Mouse (Mus musculus): Measurements from ENCODE around the gene Tnni2. TPM values are rescaled to one million over a fixed set of nuclear protein-coding genes. Genes with fewer than 3 reads are reported as not detected.
A peak's percentile ranks its signal among the peaks of the same experiment; 100 is the strongest.
"Not testable (repeated sequence)": the region's sequence is repeated elsewhere in the genome, so short reads cannot be mapped to it uniquely, and the experiment has no call there.

The Tnni2 gene
- polyA plus RNA-seq, 1 experiment from 2014 or later = 0.86 TPM

DNA sequence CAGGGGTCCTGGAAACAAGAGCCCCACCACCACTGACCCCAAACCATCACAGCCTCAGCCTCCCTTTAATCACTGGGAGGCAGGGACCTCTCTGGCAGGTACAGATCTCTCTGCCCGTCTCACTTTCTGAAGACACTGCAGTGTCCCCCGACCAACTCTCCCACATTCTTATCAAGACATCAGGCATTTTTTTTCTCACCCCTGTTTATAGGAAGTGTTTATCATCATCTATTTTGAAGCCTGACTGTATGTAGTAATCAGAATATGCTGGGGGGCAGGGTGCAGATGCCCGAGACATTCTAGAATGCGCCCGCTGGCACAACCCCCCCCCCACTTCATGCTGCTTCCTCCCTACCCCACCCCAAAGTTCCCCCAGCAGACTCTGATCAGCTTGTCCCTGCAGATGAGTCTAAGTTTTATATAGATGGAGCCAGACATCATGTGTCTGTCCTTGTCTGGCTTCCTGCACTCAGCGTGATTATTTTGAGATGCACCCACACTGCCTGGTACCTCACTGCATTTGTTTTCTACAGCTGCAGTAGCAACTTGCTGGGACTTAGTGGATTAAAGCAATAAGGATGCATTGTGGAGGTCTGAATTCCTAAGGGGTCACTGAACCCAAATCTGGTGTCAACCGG is 41.4 kb upstream of the Tnni2 start:
- WGBS = 65% methylated on average over 7 of the region's 7 CpGs
- ATAC-seq (ENCODE audit: insufficient read depth) = no peak
- no peaks in the 10 kb centered on the region for H3K9me3 ChIP-seq (ENCODE audit: low read depth, low read length)

DNA sequence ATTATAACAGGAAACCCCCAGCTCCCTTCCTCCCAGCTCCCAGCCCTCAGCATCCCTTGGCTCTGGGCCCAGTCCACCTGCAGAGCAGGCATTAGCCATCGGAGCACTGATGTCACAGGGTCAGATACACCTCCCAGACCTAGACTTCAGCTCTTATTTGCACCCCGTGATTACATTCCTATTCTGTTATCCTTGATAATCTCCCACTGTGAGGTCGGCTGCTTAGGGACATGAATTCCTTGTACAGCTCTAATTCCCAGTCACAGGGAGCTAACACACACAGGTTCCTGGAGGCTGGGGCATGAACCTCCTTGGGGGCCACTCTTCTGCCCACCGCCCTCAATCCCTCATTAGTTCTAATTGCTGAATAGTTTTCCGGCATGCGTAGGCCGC is 40.9 kb upstream of the Tnni2 start:
- no peaks in the 10 kb centered on the region for H3K4me1 ChIP-seq (ENCODE audit: insufficient read depth)
- TF ChIP-seq CTCF (IDR thresholded peaks at IDR 0.05; ENCODE audit: low read depth) = no peak
- H3K36me3 ChIP-seq (ENCODE audit: insufficient read depth) = no peaks in the 10 kb centered on the region
- H3K4me2 ChIP-seq = no peak overlapping the region
- WGBS = 45% methylated on average over 7 of the region's 7 CpGs
- DNase-seq = peak; percentile 17
- ATAC-seq (ENCODE audit: insufficient read depth) = no peak
- no peaks in the 10 kb centered on the region for H3K27me3 ChIP-seq (ENCODE audit: insufficient read depth, low read length)
- H3K4me3 ChIP-seq (ENCODE audit: low read depth, low read length) = no peak overlapping the region
- H3K9ac ChIP-seq = no peak overlapping the region
- no peaks in the 10 kb centered on the region for H3K9me3 ChIP-seq (ENCODE audit: low read depth, low read length)
- H3K27ac ChIP-seq (ENCODE audit: low read depth) = no peak overlapping the region

More for the DNA sequence above, 41.4 kb upstream of the Tnni2 start:
- Histone ChIP-seq H3K4me3 (ENCODE audit: low read depth, low read length) (no peak overlapping the region), H3K9ac (no peak overlapping the region), H3K36me3 (ENCODE audit: insufficient read depth) (no peaks in the 10 kb centered on the region), H3K4me1 (ENCODE audit: insufficient read depth) (no peaks in the 10 kb centered on the region), H3K27ac (ENCODE audit: low read depth) (no peak overlapping the region), H3K4me2 (no peak overlapping the region), H3K27me3 (ENCODE audit: insufficient read depth, low read length) (no peaks in the 10 kb centered on the region)
- no peak for DNase-seq
- no peak for TF ChIP-seq CTCF (IDR thresholded peaks at IDR 0.05; ENCODE audit: low read depth)

DNA sequence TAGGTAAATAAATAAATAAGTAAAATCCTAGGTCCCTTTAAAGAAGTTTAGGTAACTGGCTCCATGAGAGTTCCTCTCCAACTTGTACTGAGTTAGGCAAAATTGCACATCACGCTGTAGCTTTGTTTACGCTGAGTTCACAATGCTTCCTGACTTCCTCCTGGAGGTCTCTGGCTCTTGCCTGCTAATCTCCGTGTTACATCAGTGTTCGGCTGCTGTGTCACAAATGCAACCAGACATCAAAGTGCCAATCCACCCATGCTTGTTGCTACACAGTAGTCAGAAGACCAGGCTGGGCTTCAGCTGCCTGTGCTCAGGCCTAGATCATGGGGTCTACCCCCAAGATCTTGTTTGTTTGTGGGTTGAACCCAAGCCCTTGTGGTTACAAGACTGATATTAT is 38.0 kb upstream of the Tnni2 start:
- H3K27me3 ChIP-seq (ENCODE audit: insufficient read depth, low read length) = no peaks in the 10 kb centered on the region
- DNase-seq = peak; percentile 47
- WGBS = 67% methylated on average over 4 of the region's 4 CpGs
- no peak for TF ChIP-seq CTCF (IDR thresholded peaks at IDR 0.05; ENCODE audit: low read depth)
- H3K4me1 ChIP-seq (ENCODE audit: insufficient read depth) = no peaks in the 10 kb centered on the region
- H3K9ac ChIP-seq = no peak overlapping the region
- no peak for ATAC-seq (ENCODE audit: insufficient read depth)
- no peak overlapping the region for H3K27ac ChIP-seq (ENCODE audit: low read depth)
- no peak overlapping the region for H3K4me3 ChIP-seq (ENCODE audit: low read depth, low read length)
- no peak overlapping the region for H3K4me2 ChIP-seq
- no peaks in the 10 kb centered on the region for H3K9me3 ChIP-seq (ENCODE audit: low read depth, low read length)
- no peaks in the 10 kb centered on the region for H3K36me3 ChIP-seq (ENCODE audit: insufficient read depth)

DNA sequence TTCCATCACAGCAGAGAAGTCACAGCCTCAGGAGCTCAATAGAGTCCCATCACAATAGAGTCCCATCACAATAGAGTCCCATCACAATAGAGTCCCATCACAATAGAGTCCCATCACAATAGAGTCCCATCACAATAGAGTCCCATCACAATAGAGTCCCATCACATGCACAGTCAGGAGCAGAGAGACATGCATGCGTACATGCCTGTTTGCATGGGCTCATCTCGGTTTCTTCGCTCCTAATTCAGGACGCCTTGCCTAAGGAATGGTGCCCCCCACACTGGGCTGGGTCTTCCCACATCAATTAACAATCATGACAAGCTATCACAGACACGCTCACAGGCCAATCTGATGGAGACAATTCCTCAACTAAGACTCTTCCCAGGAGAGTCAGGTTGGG is 36.5 kb upstream of the Tnni2 start:
- 90% methylated on average over 5 of the region's 5 CpGs for WGBS
- not testable (repeated sequence) for H3K9ac ChIP-seq; DNase-seq; H3K27me3 ChIP-seq (ENCODE audit: insufficient read depth, low read length); H3K4me2 ChIP-seq; ATAC-seq (ENCODE audit: insufficient read depth); H3K4me3 ChIP-seq (ENCODE audit: low read depth, low read length); H3K27ac ChIP-seq (ENCODE audit: low read depth); H3K36me3 ChIP-seq (ENCODE audit: insufficient read depth); H3K9me3 ChIP-seq (ENCODE audit: low read depth, low read length); H3K4me1 ChIP-seq (ENCODE audit: insufficient read depth)

DNA sequence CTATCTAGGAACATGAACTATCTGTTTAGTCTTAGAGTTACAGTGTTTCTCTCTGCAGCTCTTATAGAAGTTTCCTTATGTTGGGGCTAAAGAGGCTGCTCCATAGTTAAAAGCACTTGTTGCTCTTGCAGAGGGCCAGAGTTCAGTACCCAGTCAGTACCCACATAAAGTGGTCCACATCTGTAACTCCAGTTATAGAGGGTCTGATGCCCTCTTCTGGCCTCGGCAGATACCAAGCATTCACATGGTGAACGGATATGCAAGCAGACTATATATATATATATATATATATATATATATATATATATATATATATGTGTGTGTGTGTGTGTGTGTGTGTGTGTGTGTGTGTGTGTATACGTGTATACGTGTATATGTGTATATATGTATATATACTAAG is 33.7 kb upstream of the Tnni2 start:
- no peak for ATAC-seq (ENCODE audit: insufficient read depth)
- Histone ChIP-seq H3K9me3 (ENCODE audit: low read depth, low read length) (no peaks in the 10 kb centered on the region), H3K4me2 (no peak overlapping the region), H3K36me3 (ENCODE audit: insufficient read depth) (no peaks in the 10 kb centered on the region), H3K9ac (no peak overlapping the region), H3K4me3 (ENCODE audit: low read depth, low read length) (no peak overlapping the region), H3K4me1 (ENCODE audit: insufficient read depth) (no peaks in the 10 kb centered on the region), H3K27me3 (ENCODE audit: insufficient read depth, low read length) (no peaks in the 10 kb centered on the region), H3K27ac (ENCODE audit: low read depth) (no peak overlapping the region)
- 63% methylated on average over 4 of the region's 4 CpGs for WGBS
- DNase-seq = no peak
- no peak for TF ChIP-seq CTCF (IDR thresholded peaks at IDR 0.05; ENCODE audit: low read depth)

DNA sequence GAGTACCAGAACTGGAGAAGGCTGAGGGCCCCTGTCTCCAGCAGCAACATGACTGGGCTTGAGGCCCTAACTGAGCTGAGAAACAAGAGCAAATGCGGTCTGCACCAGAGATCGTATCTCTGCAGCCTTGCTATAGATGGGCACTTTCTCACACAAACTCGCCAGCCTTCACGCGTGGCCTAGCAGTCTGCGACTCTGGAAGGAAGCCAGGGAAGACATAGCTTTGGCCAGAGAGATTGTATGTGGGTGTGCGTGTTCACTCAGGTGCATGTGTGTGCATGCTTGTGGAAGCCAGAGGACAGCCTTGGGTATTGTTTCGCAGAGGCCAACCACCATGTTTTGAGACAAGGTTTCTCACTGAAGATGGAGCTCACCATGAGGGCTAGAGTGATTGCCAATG is 32.9 kb upstream of the Tnni2 start:
- Histone ChIP-seq H3K27me3 (ENCODE audit: insufficient read depth, low read length) (no peaks in the 10 kb centered on the region), H3K27ac (ENCODE audit: low read depth) (no peak overlapping the region), H3K4me1 (ENCODE audit: insufficient read depth) (no peaks in the 10 kb centered on the region), H3K9ac (no peak overlapping the region), H3K9me3 (ENCODE audit: low read depth, low read length) (no peaks in the 10 kb centered on the region), H3K4me3 (ENCODE audit: low read depth, low read length) (no peak overlapping the region), H3K36me3 (ENCODE audit: insufficient read depth) (no peaks in the 10 kb centered on the region), H3K4me2 (no peak overlapping the region)
- 92% methylated on average over 8 of the region's 8 CpGs for WGBS
- DNase-seq (no peak), ATAC-seq (ENCODE audit: insufficient read depth) (no peak)
- TF ChIP-seq CTCF (IDR thresholded peaks at IDR 0.05; ENCODE audit: low read depth) = no peak

DNA sequence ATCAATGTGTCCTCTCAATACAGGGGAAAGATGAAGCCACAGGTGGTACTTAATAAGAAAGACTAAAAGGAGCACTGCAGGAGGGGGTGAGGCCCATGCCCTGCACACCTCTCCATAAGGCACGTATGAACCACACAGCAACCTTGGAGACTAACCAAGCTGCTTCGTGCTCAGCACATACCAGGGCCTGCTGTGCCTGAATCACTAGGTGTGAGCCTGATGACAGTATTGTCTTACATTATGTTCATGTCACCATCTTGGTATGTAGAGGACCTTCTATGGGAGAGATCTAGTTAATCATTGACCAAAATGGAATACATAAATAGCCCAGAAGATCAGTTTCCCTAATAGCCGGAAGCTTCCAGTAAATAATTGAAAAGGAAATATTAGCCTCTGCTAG is 32.0 kb upstream of the Tnni2 start:
- no peak overlapping the region for H3K4me3 ChIP-seq (ENCODE audit: low read depth, low read length)

DNA sequence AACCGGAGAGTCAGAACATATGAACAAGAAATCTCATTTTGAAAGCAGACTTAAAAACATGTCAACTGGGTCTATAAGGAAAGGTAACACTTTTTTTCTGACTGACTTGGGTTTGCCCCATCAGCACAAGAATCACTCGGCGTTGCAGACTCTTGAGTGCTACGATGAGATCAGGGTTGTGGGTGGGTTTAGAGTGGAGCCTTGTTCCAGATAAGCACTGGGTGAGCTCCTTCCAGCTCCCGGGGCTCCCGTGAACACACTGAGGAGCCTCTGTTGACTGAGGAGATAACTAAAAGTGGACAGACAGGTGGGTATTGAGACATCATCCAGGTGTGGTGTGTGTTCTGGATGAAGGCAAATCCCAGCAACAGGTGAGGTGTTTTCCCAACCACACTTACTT is 28.3 kb upstream of the Tnni2 start:
- no peak for TF ChIP-seq CTCF (IDR thresholded peaks at IDR 0.05; ENCODE audit: low read depth)
- Histone ChIP-seq H3K4me1 (ENCODE audit: insufficient read depth) (no peaks in the 10 kb centered on the region), H3K27ac (ENCODE audit: low read depth) (no peak overlapping the region), H3K4me2 (no peak overlapping the region), H3K9ac (no peak overlapping the region), H3K4me3 (ENCODE audit: low read depth, low read length) (no peak overlapping the region), H3K27me3 (ENCODE audit: insufficient read depth, low read length) (no peaks in the 10 kb centered on the region), H3K9me3 (ENCODE audit: low read depth, low read length) (no peaks in the 10 kb centered on the region), H3K36me3 (ENCODE audit: insufficient read depth) (no peaks in the 10 kb centered on the region)
- DNase-seq (no peak), ATAC-seq (ENCODE audit: insufficient read depth) (no peak)
- 75% methylated on average over 6 of the region's 6 CpGs for WGBS

More for the DNA sequence above, 32.0 kb upstream of the Tnni2 start:
- Histone ChIP-seq H3K9ac (no peak overlapping the region), H3K4me2 (no peak overlapping the region), H3K9me3 (ENCODE audit: low read depth, low read length) (no peaks in the 10 kb centered on the region), H3K27me3 (ENCODE audit: insufficient read depth, low read length) (no peaks in the 10 kb centered on the region), H3K27ac (ENCODE audit: low read depth) (no peak overlapping the region), H3K4me1 (ENCODE audit: insufficient read depth) (no peaks in the 10 kb centered on the region), H3K36me3 (ENCODE audit: insufficient read depth) (no peaks in the 10 kb centered on the region)
- TF ChIP-seq CTCF (IDR thresholded peaks at IDR 0.05; ENCODE audit: low read depth) = no peak
- no peak for DNase-seq
- WGBS = 64% methylated on average over 3 of the region's 3 CpGs
- no peak for ATAC-seq (ENCODE audit: insufficient read depth)
